Mouse (Mus musculus) heart, adult 2 months (tissue): ENCODE measurements around the gene Fhdc1.

Experiments
- CTCF ChIP-seq: fragments of 200-600 bp; IDR thresholded peaks from 2 replicates; pipeline ENCODE4 v1.8.1; 2022; ENCODE audit warnings: antibody characterized with exemption, mild to moderate bottlenecking, moderate library complexity
- EP300 ChIP-seq: fragments of 200-500 bp; IDR thresholded peaks from 2 replicates; pipeline ENCODE4 v1.6.1; 2011; ENCODE audit warnings: low read depth, low read length, control low read depth; ENCODE audit not compliant: insufficient read depth
- POLR2A ChIP-seq: fragments of 200-500 bp; IDR thresholded peaks from 2 replicates; pipeline ENCODE4 v1.6.1; 2011; ENCODE audit warnings: mild to moderate bottlenecking, low read depth, low read length, control low read depth; ENCODE audit not compliant: insufficient read depth

DNA sequence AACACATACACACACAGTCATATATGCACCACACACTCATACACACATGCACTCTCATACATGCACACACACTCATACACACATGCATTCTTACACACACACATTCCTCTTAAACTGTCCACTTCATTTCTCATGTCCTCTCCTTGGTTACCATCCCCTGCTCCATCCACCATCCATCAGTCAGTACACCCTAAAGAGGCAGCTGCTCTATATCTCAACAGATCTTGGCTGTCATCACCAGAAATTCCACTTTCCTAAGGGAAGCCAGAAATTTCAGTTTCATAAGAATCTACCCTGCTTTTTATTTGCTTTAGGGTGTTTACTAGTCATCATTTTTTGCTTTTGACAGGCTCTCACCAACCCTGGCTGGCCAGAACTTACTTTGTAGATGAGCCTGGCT, 84.4 kb downstream of the Fhdc1 start:
- TF ChIP-seq EP300, result no peak
- no peak for TF ChIP-seq CTCF
- TF ChIP-seq POLR2A, result no peak
